ENCODE assay signal across 14 mouse cellular contexts in the genomic region with DNA sequence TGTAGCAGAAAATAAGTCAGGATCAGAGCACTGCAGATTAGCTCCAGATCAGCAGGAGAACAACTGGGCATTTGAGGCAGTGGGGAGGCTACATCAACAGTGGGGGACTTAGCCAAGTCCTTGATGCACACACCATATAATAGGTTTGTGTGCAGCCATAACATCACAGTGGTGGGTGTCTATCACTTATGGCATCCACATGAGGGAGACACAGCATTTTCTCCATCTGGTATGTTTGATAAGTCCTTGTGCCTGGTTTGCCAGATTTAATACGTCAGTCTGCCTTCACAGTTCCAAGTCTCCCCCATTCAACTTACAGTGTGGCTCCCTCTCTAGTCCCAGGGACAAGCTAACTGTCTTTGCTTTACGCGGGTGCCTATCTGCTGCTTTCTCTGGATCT. TPM values are rescaled to one million over a fixed set of nuclear protein-coding genes. Genes with fewer than 3 reads are reported as not detected.
A peak's percentile ranks its signal among the peaks of the same experiment; 100 is the strongest.
DNase-seq lines count a peak whose midpoint lies in the region; ATAC-seq lines count a peak whose summit lies in the region.
"Had no signal": no experiment of that assay in that cellular context is flagged by ENCODE, and none has a peak within 500 bp of the region (broad histone marks: within the 10 kb centered on the region; RNA-seq: fewer than 3 reads in every experiment).

No protein-coding gene starts in this region.

- H3K36me3 ChIP-seq in hindbrain, embryonic 13.5 days: peaks cover 14% of the 10 kb centered on the region
- peaks cover 10% of the 10 kb centered on the region; the same call in 1 of the 2 replicates for H3K36me3 ChIP-seq in hindbrain, embryonic 11.5 days (ENCODE audit: control insufficient read depth, insufficient read depth, low read length)
- peaks cover 14% of the 10 kb centered on the region for H3K36me3 ChIP-seq in midbrain, embryonic 13.5 days
- peaks cover 18% of the 10 kb centered on the region for H3K36me3 ChIP-seq in midbrain, embryonic 10.5 days
- peaks cover 14% of the 10 kb centered on the region for H3K36me3 ChIP-seq in forebrain, embryonic 14.5 days (ENCODE audit: control insufficient read depth, insufficient read depth, low read length)
- H3K36me3 ChIP-seq in midbrain, embryonic 16.5 days (ENCODE audit: control insufficient read depth, insufficient read depth, low read length): peaks cover 9% of the 10 kb centered on the region

- 74% methylated on average over 3 of the region's 3 CpGs for WGBS in hindbrain, embryonic 13.5 days
- WGBS in hindbrain, embryonic 11.5 days: 83% methylated on average over 3 of the region's 3 CpGs
- 58% methylated on average over 3 of the region's 3 CpGs for WGBS in midbrain, embryonic 13.5 days
- WGBS in midbrain, embryonic 10.5 days: 85% methylated on average over 3 of the region's 3 CpGs
- WGBS in forebrain, embryonic 14.5 days: 71% methylated on average over 3 of the region's 3 CpGs
- 50% methylated on average over 3 of the region's 3 CpGs for WGBS in midbrain, embryonic 16.5 days

- H3K4me2 ChIP-seq in hindbrain, embryonic 13.5 days: no peak overlapping the region
- no peak overlapping the region for H3K4me2 ChIP-seq in hindbrain, embryonic 11.5 days (replicated peaks; ENCODE audit: low read depth, low read length)
- H3K4me2 ChIP-seq in midbrain, embryonic 13.5 days (replicated peaks): no peak overlapping the region
- H3K4me2 ChIP-seq in forebrain, embryonic 14.5 days (ENCODE audit: low read length): no peak overlapping the region
- no peak overlapping the region for H3K4me2 ChIP-seq in midbrain, embryonic 16.5 days (ENCODE audit: low read length)
- H3K4me2 ChIP-seq: lung, embryonic 15.5 days had no signal

- peaks cover 16% of the 10 kb centered on the region for H3K4me1 ChIP-seq in hindbrain, embryonic 13.5 days (replicated peaks)
- no peaks in the 10 kb centered on the region for H3K4me1 ChIP-seq in hindbrain, embryonic 11.5 days (replicated peaks; ENCODE audit: control insufficient read depth, insufficient read depth, low read length)
- H3K4me1 ChIP-seq in midbrain, embryonic 13.5 days (replicated peaks): peaks cover 17% of the 10 kb centered on the region
- H3K4me1 ChIP-seq in midbrain, embryonic 10.5 days: peaks cover 15% of the 10 kb centered on the region
- peaks cover 9% of the 10 kb centered on the region; the same call in 1 of the 2 replicates for H3K4me1 ChIP-seq in forebrain, embryonic 14.5 days (ENCODE audit: control insufficient read depth, insufficient read depth, low read length)
- H3K4me1 ChIP-seq in midbrain, embryonic 16.5 days (ENCODE audit: control insufficient read depth, insufficient read depth, low read length): peaks cover 11% of the 10 kb centered on the region

- H3K27me3 ChIP-seq in hindbrain, embryonic 13.5 days: no peaks in the 10 kb centered on the region
- H3K27me3 ChIP-seq in hindbrain, embryonic 11.5 days (ENCODE audit: control insufficient read depth, insufficient read depth, low read length): no peaks in the 10 kb centered on the region
- no peaks in the 10 kb centered on the region for H3K27me3 ChIP-seq in midbrain, embryonic 13.5 days
- H3K27me3 ChIP-seq in midbrain, embryonic 10.5 days (ENCODE audit: low read depth, poor library complexity, severe bottlenecking): no peaks in the 10 kb centered on the region
- H3K27me3 ChIP-seq in forebrain, embryonic 14.5 days (replicated peaks; ENCODE audit: control insufficient read depth, insufficient read depth, low read length): no peaks in the 10 kb centered on the region
- H3K27me3 ChIP-seq in midbrain, embryonic 16.5 days (ENCODE audit: control insufficient read depth, insufficient read depth, low read depth, low read length): no peaks in the 10 kb centered on the region
- H3K27me3 ChIP-seq: lung, embryonic 15.5 days had no signal

- 0 out of 2 replicates have a peak overlapping the region, but pooled peaks have one; percentile 6 for H3K9ac ChIP-seq in hindbrain, embryonic 13.5 days
- H3K9ac ChIP-seq in hindbrain, embryonic 11.5 days (ENCODE audit: low read depth, low read length): no peak overlapping the region
- H3K9ac ChIP-seq in midbrain, embryonic 13.5 days (replicated peaks): peak overlapping the region; percentile 49; the same call in 1 of the 2 replicates
- H3K9ac ChIP-seq in forebrain, embryonic 14.5 days (ENCODE audit: low read length): no peak overlapping the region
- 0 out of 2 replicates have a peak overlapping the region, but pooled peaks have one; percentile 17 for H3K9ac ChIP-seq in midbrain, embryonic 16.5 days (ENCODE audit: low read depth, low read length)
- H3K9ac ChIP-seq: lung, embryonic 15.5 days had no signal

- no peak for DNase-seq in hindbrain, embryonic 11.5 days (ENCODE audit: low spot score)
- no peak for DNase-seq in midbrain, embryonic 10.5 days (ENCODE audit: low spot score)
- peak; percentile 64 for DNase-seq in forebrain, embryonic 14.5 days (ENCODE audit: low spot score)
- DNase-seq in adrenal gland, postnatal 14 days: no peak
- no peak for DNase-seq in lung, postnatal 4 days
- DNase-seq: cerebellum, postnatal 10 days; kidney, postnatal 10 days; liver had no signal

- no peaks in the 10 kb centered on the region for H3K9me3 ChIP-seq in hindbrain, embryonic 13.5 days
- no peaks in the 10 kb centered on the region for H3K9me3 ChIP-seq in hindbrain, embryonic 11.5 days (ENCODE audit: control insufficient read depth, low read length)
- H3K9me3 ChIP-seq in midbrain, embryonic 13.5 days: no peaks in the 10 kb centered on the region
- H3K9me3 ChIP-seq in midbrain, embryonic 10.5 days (replicated peaks): no peaks in the 10 kb centered on the region
- no peaks in the 10 kb centered on the region for H3K9me3 ChIP-seq in forebrain, embryonic 14.5 days (replicated peaks; ENCODE audit: control insufficient read depth, low read length)
- no peaks in the 10 kb centered on the region for H3K9me3 ChIP-seq in midbrain, embryonic 16.5 days (replicated peaks; ENCODE audit: control insufficient read depth, low read length, poor library complexity, severe bottlenecking)
- H3K9me3 ChIP-seq: lung, embryonic 15.5 days had no signal

- no peak overlapping the region for H3K27ac ChIP-seq in hindbrain, embryonic 13.5 days
- no peak overlapping the region for H3K27ac ChIP-seq in hindbrain, embryonic 11.5 days (ENCODE audit: low read depth, low read length)
- H3K27ac ChIP-seq in midbrain, embryonic 13.5 days: peak overlapping the region; percentile 35
- no peak overlapping the region for H3K27ac ChIP-seq in midbrain, embryonic 10.5 days (replicated peaks)
- peak overlapping the region; percentile 45; the same call in 1 of the 2 replicates for H3K27ac ChIP-seq in forebrain, embryonic 14.5 days (ENCODE audit: low read depth, low read length)
- no peak overlapping the region for H3K27ac ChIP-seq in midbrain, embryonic 16.5 days (ENCODE audit: low read length)
- H3K27ac ChIP-seq: lung, embryonic 15.5 days had no signal

- no peak overlapping the region for H3K4me3 ChIP-seq in hindbrain, embryonic 13.5 days
- no peak overlapping the region for H3K4me3 ChIP-seq in hindbrain, embryonic 11.5 days (ENCODE audit: low read depth, low read length)
- no peak overlapping the region for H3K4me3 ChIP-seq in midbrain, embryonic 13.5 days (replicated peaks)
- no peak overlapping the region for H3K4me3 ChIP-seq in midbrain, embryonic 10.5 days
- H3K4me3 ChIP-seq in forebrain, embryonic 14.5 days (ENCODE audit: low read depth, low read length): no peak overlapping the region
- no peak overlapping the region for H3K4me3 ChIP-seq in midbrain, embryonic 16.5 days (ENCODE audit: low read depth, low read length)
- H3K4me3 ChIP-seq: lung, embryonic 15.5 days had no signal

- no peak for ATAC-seq in hindbrain, embryonic 13.5 days (ENCODE audit: low FRiP score)
- no peak for ATAC-seq in hindbrain, embryonic 11.5 days (ENCODE audit: low FRiP score)
- ATAC-seq in midbrain, embryonic 13.5 days: no peak
- ATAC-seq in forebrain, embryonic 14.5 days: no peak
- no peak for ATAC-seq in midbrain, embryonic 16.5 days

RNA-seq across cellular contexts. Expression of a gene that starts 1.7 kb away (rescaled TPM):
- 37.1 and 42.0 TPM in 2 replicates for polyA plus RNA-seq in hindbrain, embryonic 13.5 days (2015; fragmentation: Nextera tagmentation; extraction: Ambion mirVana)
- polyA plus RNA-seq in hindbrain, embryonic 11.5 days (2014; fragmentation: Nextera tagmentation; extraction: Ambion mirVana): 30.5 and 34.8 TPM in 2 replicates
- 40.8 and 44.5 TPM in 2 replicates for polyA plus RNA-seq in midbrain, embryonic 13.5 days (2015; fragmentation: Nextera tagmentation; extraction: Ambion mirVana)
- 33.1 and 37.4 TPM in 2 replicates for polyA plus RNA-seq in midbrain, embryonic 10.5 days (2016; fragmentation: Nextera tagmentation; extraction: Ambion mirVana)
- polyA plus RNA-seq in forebrain, embryonic 14.5 days (2014; fragmentation: Nextera tagmentation; extraction: Ambion mirVana): 31.2 and 32.5 TPM in 2 replicates
- 39.7 and 42.9 TPM in 2 replicates for polyA plus RNA-seq in midbrain, embryonic 16.5 days (2015; fragmentation: Nextera tagmentation; extraction: Ambion mirVana)
- 19.0 and 21.3 TPM in 2 replicates for total RNA-seq in adrenal gland, postnatal 14 days (2021)

RNA-seq across cellular contexts. Expression of a gene that starts 24.3 kb away (rescaled TPM):
- polyA plus RNA-seq in hindbrain, embryonic 13.5 days (2015; fragmentation: Nextera tagmentation; extraction: Ambion mirVana): 2.6 and 3.2 TPM in 2 replicates
- polyA plus RNA-seq in hindbrain, embryonic 11.5 days (2014; fragmentation: Nextera tagmentation; extraction: Ambion mirVana): 0.86 and 1.0 TPM in 2 replicates
- polyA plus RNA-seq in midbrain, embryonic 13.5 days (2015; fragmentation: Nextera tagmentation; extraction: Ambion mirVana): 1.6 and 1.7 TPM in 2 replicates
- 0.41 and 0.89 TPM in 2 replicates for polyA plus RNA-seq in midbrain, embryonic 10.5 days (2016; fragmentation: Nextera tagmentation; extraction: Ambion mirVana)
- polyA plus RNA-seq in forebrain, embryonic 14.5 days (2014; fragmentation: Nextera tagmentation; extraction: Ambion mirVana): 2.8 and 2.9 TPM in 2 replicates
- polyA plus RNA-seq in midbrain, embryonic 16.5 days (2015; fragmentation: Nextera tagmentation; extraction: Ambion mirVana): 1.8 and 2.0 TPM in 2 replicates
- total RNA-seq in adrenal gland, postnatal 14 days (2021): 0.22 and 4.1 TPM in 2 replicates
- total RNA-seq: gastrocnemius, postnatal 4 days had no signal
- polyA plus RNA-seq: heart, postnatal 0 days had no signal

RNA-seq across cellular contexts. Expression of a gene that starts 49.3 kb away (rescaled TPM):
- 50.2 and 51.0 TPM in 2 replicates for polyA plus RNA-seq in hindbrain, embryonic 13.5 days (2015; fragmentation: Nextera tagmentation; extraction: Ambion mirVana)
- 80.7 and 80.9 TPM in 2 replicates for polyA plus RNA-seq in hindbrain, embryonic 11.5 days (2014; fragmentation: Nextera tagmentation; extraction: Ambion mirVana)
- polyA plus RNA-seq in midbrain, embryonic 13.5 days (2015; fragmentation: Nextera tagmentation; extraction: Ambion mirVana): 52.8 and 56.3 TPM in 2 replicates
- 79.2 and 83.5 TPM in 2 replicates for polyA plus RNA-seq in midbrain, embryonic 10.5 days (2016; fragmentation: Nextera tagmentation; extraction: Ambion mirVana)
- polyA plus RNA-seq in forebrain, embryonic 14.5 days (2014; fragmentation: Nextera tagmentation; extraction: Ambion mirVana): 54.5 and 69.5 TPM in 2 replicates
- polyA plus RNA-seq in midbrain, embryonic 16.5 days (2015; fragmentation: Nextera tagmentation; extraction: Ambion mirVana): 43.1 and 44.1 TPM in 2 replicates
- 76.2 and 79.7 TPM in 2 replicates for total RNA-seq in adrenal gland, postnatal 14 days (2021)

Comparison
In these comparisons a context has a peak if more than half of its experiments do, and no peak if none do; other contexts are left out.
1. H3K27ac ChIP-seq: peak in midbrain, embryonic 13.5 days (single experiment) and forebrain, embryonic 14.5 days (single experiment); none in hindbrain, embryonic 13.5 days (single experiment), hindbrain, embryonic 11.5 days (single experiment), midbrain, embryonic 10.5 days (single experiment) and midbrain, embryonic 16.5 days (single experiment).
2. H3K9ac ChIP-seq: peak in hindbrain, embryonic 13.5 days (single experiment), midbrain, embryonic 13.5 days (single experiment) and midbrain, embryonic 16.5 days (single experiment); none in hindbrain, embryonic 11.5 days (single experiment) and forebrain, embryonic 14.5 days (single experiment).